Mouse (Mus musculus): Measurements from ENCODE around the gene Fam83f. TPM values are rescaled to one million over a fixed set of nuclear protein-coding genes. Genes with fewer than 3 reads are reported as not detected.
A peak's percentile ranks its signal among the peaks of the same experiment; 100 is the strongest.

Gene Fam83f
- polyA plus RNA-seq, 1 experiment from 2014 or later: not detected

GRCm38 (mm10) chr15:80710608-80711363 lies 39.1 kb downstream of the Fam83f start, which contains the start of gene Tnrc6b:
Gene Tnrc6b (plus strand): TSS chr15:80711313.
- peak within 1 kb of the TSS; percentile 83 for H3K9ac ChIP-seq
- H3K9me3 ChIP-seq (replicated peaks): no peaks in the 10 kb centered on the region
- peaks cover 37% of the 10 kb centered on the region for H3K4me1 ChIP-seq
- no peaks in the 10 kb centered on the region for H3K27me3 ChIP-seq
- peak within 1 kb of the TSS; percentile 93 for H3K27ac ChIP-seq
- ATAC-seq: peak; percentile 97
- H3K4me3 ChIP-seq: peak within 1 kb of the TSS; percentile 94
- peak within 1 kb of the TSS; percentile 93 for H3K4me2 ChIP-seq
- H3K36me3 ChIP-seq (ENCODE audit: poor library complexity, severe bottlenecking): no peaks in the 10 kb centered on the region
- under 1% methylated on average over 39 of the region's 39 CpGs for WGBS

GRCm38 (mm10) chr15:80711401-80712151 lies 39.9 kb downstream of the Fam83f start:
- H3K36me3 ChIP-seq (ENCODE audit: poor library complexity, severe bottlenecking): no peaks in the 10 kb centered on the region
- H3K9me3 ChIP-seq (replicated peaks): no peaks in the 10 kb centered on the region
- H3K27ac ChIP-seq: peak overlapping the region; percentile 87
- H3K4me2 ChIP-seq: peak overlapping the region; percentile 93
- no peaks in the 10 kb centered on the region for H3K27me3 ChIP-seq
- peak overlapping the region; percentile 94 for H3K4me3 ChIP-seq
- peak overlapping the region; percentile 83 for H3K9ac ChIP-seq
- WGBS: under 1% methylated on average over 104 of the region's 106 CpGs
- H3K4me1 ChIP-seq: peaks cover 31% of the 10 kb centered on the region
- ATAC-seq: peak; percentile 46

GRCm38 (mm10) chr15:80714299-80714698 lies 42.7 kb downstream of the Fam83f start:
- H3K36me3 ChIP-seq (ENCODE audit: poor library complexity, severe bottlenecking): no peaks in the 10 kb centered on the region
- no peak overlapping the region for H3K4me3 ChIP-seq
- H3K4me1 ChIP-seq: peaks cover 18% of the 10 kb centered on the region
- H3K27ac ChIP-seq: no peak overlapping the region
- ATAC-seq: no peak
- no peak overlapping the region for H3K9ac ChIP-seq
- H3K4me2 ChIP-seq: no peak overlapping the region
- no peaks in the 10 kb centered on the region for H3K9me3 ChIP-seq (replicated peaks)
- no peaks in the 10 kb centered on the region for H3K27me3 ChIP-seq
- WGBS: 80% methylated on average over 4 of the region's 4 CpGs

- no peak overlapping the region for H3K9ac ChIP-seq
- WGBS: 85% methylated on average over 8 of the region's 8 CpGs
- H3K4me1 ChIP-seq: peaks cover 9% of the 10 kb centered on the region
- no peak for ATAC-seq
- H3K36me3 ChIP-seq (ENCODE audit: poor library complexity, severe bottlenecking): no peaks in the 10 kb centered on the region
- H3K27me3 ChIP-seq: no peaks in the 10 kb centered on the region
- H3K9me3 ChIP-seq (replicated peaks): no peaks in the 10 kb centered on the region
- no peak overlapping the region for H3K4me2 ChIP-seq
- no peak overlapping the region for H3K4me3 ChIP-seq
- no peak overlapping the region for H3K27ac ChIP-seq
Observed at GRCm38 (mm10) chr15:80716631-80717135, 45.0 kb downstream of the Fam83f start.

- no peak for ATAC-seq
- 46% methylated on average over 1 of the region's 1 CpGs for WGBS
Observed at GRCm38 (mm10) chr15:80717431-80717830, 45.8 kb downstream of the Fam83f start.

GRCm38 (mm10) chr15:80720249-80720648 lies 48.6 kb downstream of the Fam83f start:
- Histone ChIP-seq H3K9me3 (replicated peaks) (no peaks in the 10 kb centered on the region), H3K27me3 (no peaks in the 10 kb centered on the region), H3K27ac (no peak overlapping the region), H3K4me3 (no peak overlapping the region), H3K36me3 (ENCODE audit: poor library complexity, severe bottlenecking) (no peaks in the 10 kb centered on the region), H3K4me2 (no peak overlapping the region), H3K9ac (no peak overlapping the region), H3K4me1 (peaks cover 6% of the 10 kb centered on the region)
- 84% methylated on average over 5 of the region's 5 CpGs for WGBS
- ATAC-seq: no peak

More at GRCm38 (mm10) chr15:80717431-80717830, 45.8 kb downstream of the Fam83f start:
- Histone ChIP-seq H3K9ac (no peak overlapping the region), H3K4me1 (peaks cover 5% of the 10 kb centered on the region), H3K9me3 (replicated peaks) (no peaks in the 10 kb centered on the region), H3K36me3 (ENCODE audit: poor library complexity, severe bottlenecking) (no peaks in the 10 kb centered on the region), H3K27ac (no peak overlapping the region), H3K4me3 (no peak overlapping the region), H3K27me3 (no peaks in the 10 kb centered on the region), H3K4me2 (no peak overlapping the region)

GRCm38 (mm10) chr15:80721861-80722260 lies 50.2 kb downstream of the Fam83f start:
- H3K36me3 ChIP-seq (ENCODE audit: poor library complexity, severe bottlenecking): no peaks in the 10 kb centered on the region
- no peak overlapping the region for H3K4me2 ChIP-seq
- no peak overlapping the region for H3K9ac ChIP-seq
- no peak overlapping the region for H3K27ac ChIP-seq
- H3K9me3 ChIP-seq (replicated peaks): no peaks in the 10 kb centered on the region
- peaks cover 6% of the 10 kb centered on the region for H3K4me1 ChIP-seq
- no peaks in the 10 kb centered on the region for H3K27me3 ChIP-seq
- no peak overlapping the region for H3K4me3 ChIP-seq
- no peak for ATAC-seq
- WGBS: 87% methylated on average over 6 of the region's 6 CpGs

GRCm38 (mm10) chr15:80722366-80722765 lies 50.7 kb downstream of the Fam83f start:
- Histone ChIP-seq H3K9me3 (replicated peaks) (no peaks in the 10 kb centered on the region), H3K4me2 (no peak overlapping the region), H3K4me3 (no peak overlapping the region), H3K9ac (0 out of 2 replicates have a peak overlapping the region, but pooled peaks have one; percentile 23), H3K36me3 (ENCODE audit: poor library complexity, severe bottlenecking) (no peaks in the 10 kb centered on the region), H3K27ac (no peak overlapping the region), H3K27me3 (no peaks in the 10 kb centered on the region), H3K4me1 (peaks cover 6% of the 10 kb centered on the region)
- ATAC-seq: no peak
- WGBS: 32% methylated on average over 3 of the region's 3 CpGs

- WGBS: 75% methylated on average over 2 of the region's 2 CpGs
- H3K4me2 ChIP-seq: no peak overlapping the region
- no peak overlapping the region for H3K9ac ChIP-seq
- H3K4me1 ChIP-seq: peaks cover 13% of the 10 kb centered on the region
- no peak for ATAC-seq
- no peaks in the 10 kb centered on the region for H3K9me3 ChIP-seq (replicated peaks)
- no peak overlapping the region for H3K4me3 ChIP-seq
- no peak overlapping the region for H3K27ac ChIP-seq
- H3K36me3 ChIP-seq (ENCODE audit: poor library complexity, severe bottlenecking): no peaks in the 10 kb centered on the region
- no peaks in the 10 kb centered on the region for H3K27me3 ChIP-seq
Observed at GRCm38 (mm10) chr15:80729477-80729876, 57.8 kb downstream of the Fam83f start.

GRCm38 (mm10) chr15:80731043-80731442 lies 59.4 kb downstream of the Fam83f start:
- Histone ChIP-seq H3K4me3 (no peak overlapping the region), H3K27me3 (no peaks in the 10 kb centered on the region), H3K9me3 (replicated peaks) (no peaks in the 10 kb centered on the region), H3K27ac (no peak overlapping the region), H3K9ac (no peak overlapping the region), H3K4me1 (peaks cover 13% of the 10 kb centered on the region), H3K4me2 (no peak overlapping the region), H3K36me3 (ENCODE audit: poor library complexity, severe bottlenecking) (no peaks in the 10 kb centered on the region)
- WGBS: 95% methylated on average over 1 of the region's 1 CpGs
- ATAC-seq: no peak

- 78% methylated on average over 3 of the region's 3 CpGs for WGBS
- ATAC-seq: no peak
- H3K36me3 ChIP-seq (ENCODE audit: poor library complexity, severe bottlenecking): no peaks in the 10 kb centered on the region
Observed at GRCm38 (mm10) chr15:80731511-80731910, 59.9 kb downstream of the Fam83f start.

More at GRCm38 (mm10) chr15:80731511-80731910, 59.9 kb downstream of the Fam83f start:
- H3K9ac ChIP-seq: no peak overlapping the region
- no peak overlapping the region for H3K4me3 ChIP-seq
- no peaks in the 10 kb centered on the region for H3K9me3 ChIP-seq (replicated peaks)
- H3K27ac ChIP-seq: no peak overlapping the region
- H3K27me3 ChIP-seq: no peaks in the 10 kb centered on the region
- peaks cover 13% of the 10 kb centered on the region for H3K4me1 ChIP-seq
- H3K4me2 ChIP-seq: no peak overlapping the region

Measured in forebrain, embryonic 13.5 days (tissue).